Mouse (Mus musculus): ENCODE measurements around the gene Ephb2. TPM values are rescaled to one million over a fixed set of nuclear protein-coding genes. Genes with fewer than 3 reads are reported as not detected.

The Ephb2 gene
- polyA plus RNA-seq, 1 experiment, result 0.03 TPM

DNA sequence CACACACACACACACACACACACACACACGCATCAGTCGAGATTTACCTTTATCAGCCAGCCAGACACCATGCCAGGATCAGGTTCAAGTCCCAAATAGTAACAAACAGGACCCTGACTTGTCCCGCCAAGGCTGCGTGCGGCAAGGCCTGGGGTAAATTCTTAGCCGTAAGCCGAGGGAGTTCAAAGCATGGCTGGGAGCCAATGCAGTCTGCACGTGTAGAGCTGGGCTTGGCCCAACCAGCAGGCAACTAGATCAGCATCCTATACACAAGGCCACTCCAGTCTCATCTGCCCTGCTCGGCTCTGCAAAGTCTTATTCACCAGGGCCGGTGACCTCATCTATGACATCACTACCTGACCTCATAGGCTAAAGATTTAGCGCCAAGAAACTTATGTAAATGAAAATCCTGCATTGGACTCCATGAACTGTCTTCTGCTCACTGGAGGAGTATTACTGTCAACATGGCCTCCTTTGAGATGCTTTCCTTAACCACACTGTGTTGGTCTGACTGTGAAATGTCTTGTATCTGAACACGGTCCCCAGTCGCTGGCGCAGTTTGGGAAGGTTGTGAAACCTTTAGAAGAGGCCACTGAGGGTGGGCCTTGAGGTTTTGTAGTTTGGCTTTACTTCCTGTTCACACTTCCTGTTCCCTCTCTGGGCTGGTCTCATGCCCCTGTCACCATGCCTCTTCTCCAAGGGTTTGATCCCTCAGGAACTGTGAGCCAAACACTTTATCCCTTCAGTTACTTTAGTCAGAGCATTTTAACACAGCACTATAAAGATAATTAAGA is 117.4 kb downstream of the Ephb2 start:
- no peak for TF ChIP-seq GATA1 (IDR thresholded peaks at IDR 0.05; ENCODE audit: low read length)

- TF ChIP-seq GATA1 (IDR thresholded peaks at IDR 0.05; ENCODE audit: low read length), result no peak
These were observed 119.2 kb downstream of the Ephb2 start for GRCm38 (mm10) chr4:136716561-136716972.

DNA sequence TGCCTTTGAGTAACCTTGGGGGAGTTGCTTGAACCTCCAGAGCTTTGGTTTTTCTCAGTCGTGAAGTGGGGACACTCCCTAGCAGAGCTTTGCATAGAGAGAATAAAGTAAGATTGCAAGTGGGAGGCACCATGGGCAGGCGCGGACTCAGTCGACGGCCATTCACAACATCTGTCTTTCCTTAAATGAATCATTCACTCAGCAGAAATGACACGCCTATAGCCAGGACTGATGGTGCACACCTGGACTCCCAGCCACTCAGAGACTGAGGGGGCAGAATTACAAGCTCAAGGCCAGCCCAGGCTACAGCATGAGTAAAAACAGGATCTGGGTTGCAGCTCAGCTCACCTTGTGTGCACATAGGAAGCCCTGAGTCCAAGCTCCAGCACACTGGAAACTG is 121.3 kb downstream of the Ephb2 start:
- no peak for TF ChIP-seq GATA1 (IDR thresholded peaks at IDR 0.05; ENCODE audit: low read length)

- no peak for TF ChIP-seq GATA1 (IDR thresholded peaks at IDR 0.05; ENCODE audit: low read length)
These were observed 121.9 kb downstream of the Ephb2 start for GRCm38 (mm10) chr4:136713889-136714288.

DNA sequence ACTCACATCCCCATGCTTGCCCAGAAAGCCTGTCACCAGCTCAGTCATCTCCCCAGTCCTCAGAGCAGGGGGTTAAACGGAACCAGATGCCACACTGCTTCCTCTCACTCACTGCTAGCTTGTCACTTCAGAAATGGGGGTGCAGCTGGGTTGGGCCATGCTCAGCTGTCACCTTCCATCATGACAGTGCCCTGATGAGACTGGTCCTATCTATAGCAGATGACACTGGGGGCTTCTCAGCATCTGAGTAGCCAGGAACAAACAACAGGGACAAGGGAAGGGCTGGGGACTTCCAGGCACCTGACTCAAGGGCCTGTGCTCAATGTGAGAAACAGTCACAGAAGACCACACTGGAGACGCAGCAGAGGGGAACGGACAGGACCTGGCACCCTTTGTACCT is 122.4 kb downstream of the Ephb2 start:
- TF ChIP-seq GATA1 (IDR thresholded peaks at IDR 0.05; ENCODE audit: low read length), result no peak

- TF ChIP-seq GATA1 (IDR thresholded peaks at IDR 0.05; ENCODE audit: low read length), result peak; percentile 59
These were observed 123.6 kb downstream of the Ephb2 start for GRCm38 (mm10) chr4:136711985-136712768.

GRCm38 (mm10) chr4:136710345-136710744 is 125.4 kb downstream of the Ephb2 start:
- no peak for TF ChIP-seq GATA1 (IDR thresholded peaks at IDR 0.05; ENCODE audit: low read length)

GRCm38 (mm10) chr4:136708956-136709355 is 126.8 kb downstream of the Ephb2 start:
- no peak for TF ChIP-seq GATA1 (IDR thresholded peaks at IDR 0.05; ENCODE audit: low read length)

DNA sequence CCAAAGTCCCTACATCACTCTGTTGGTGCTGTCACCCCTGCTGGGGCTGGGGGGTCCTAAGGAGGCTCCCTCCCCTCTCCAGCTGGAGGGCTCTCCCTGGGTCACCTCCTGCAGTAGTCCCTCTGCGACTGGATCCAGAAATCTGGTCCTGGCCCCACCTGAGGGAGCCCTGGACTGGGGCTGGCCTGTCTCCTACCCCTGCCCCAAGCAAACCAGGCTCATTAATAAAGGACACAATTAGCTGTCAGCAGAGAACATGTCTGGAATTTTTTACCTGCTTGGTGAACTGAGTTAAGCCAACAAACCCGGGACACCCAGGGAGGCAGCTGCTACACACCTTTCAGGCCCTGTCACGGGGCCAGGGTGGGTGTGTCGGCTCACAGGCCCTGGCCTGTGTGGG is 129.1 kb downstream of the Ephb2 start:
- TF ChIP-seq GATA1 (IDR thresholded peaks at IDR 0.05; ENCODE audit: low read length), result no peak

- TF ChIP-seq GATA1 (IDR thresholded peaks at IDR 0.05; ENCODE audit: low read length), result no peak
These were observed 130.7 kb downstream of the Ephb2 start for GRCm38 (mm10) chr4:136705091-136705490.

- no peak for TF ChIP-seq GATA1 (IDR thresholded peaks at IDR 0.05; ENCODE audit: low read length)
These were observed 131.2 kb downstream of the Ephb2 start for GRCm38 (mm10) chr4:136704551-136704950.

DNA sequence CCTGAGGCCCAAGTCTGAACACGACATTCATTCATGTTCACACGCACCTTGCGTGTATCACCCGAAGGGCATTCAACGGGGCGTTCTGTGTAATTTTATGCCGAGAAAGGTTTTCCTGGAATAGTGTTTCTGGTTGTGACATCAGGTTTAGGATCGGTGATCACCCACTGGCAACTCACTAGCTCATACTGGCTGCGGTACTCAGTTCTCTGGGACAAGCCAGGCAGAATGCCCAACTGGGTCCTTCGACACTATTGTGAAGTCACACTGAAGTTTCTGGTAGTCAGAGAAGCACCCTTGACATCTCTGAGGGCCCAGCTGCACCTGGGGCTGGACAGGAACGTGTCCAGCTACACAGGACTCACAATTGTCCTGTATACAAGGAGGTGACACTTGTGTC is 132.4 kb downstream of the Ephb2 start:
- no peak for TF ChIP-seq GATA1 (IDR thresholded peaks at IDR 0.05; ENCODE audit: low read length)

GRCm38 (mm10) chr4:136702456-136702855 is 133.3 kb downstream of the Ephb2 start:
- no peak for TF ChIP-seq GATA1 (IDR thresholded peaks at IDR 0.05; ENCODE audit: low read length)

DNA sequence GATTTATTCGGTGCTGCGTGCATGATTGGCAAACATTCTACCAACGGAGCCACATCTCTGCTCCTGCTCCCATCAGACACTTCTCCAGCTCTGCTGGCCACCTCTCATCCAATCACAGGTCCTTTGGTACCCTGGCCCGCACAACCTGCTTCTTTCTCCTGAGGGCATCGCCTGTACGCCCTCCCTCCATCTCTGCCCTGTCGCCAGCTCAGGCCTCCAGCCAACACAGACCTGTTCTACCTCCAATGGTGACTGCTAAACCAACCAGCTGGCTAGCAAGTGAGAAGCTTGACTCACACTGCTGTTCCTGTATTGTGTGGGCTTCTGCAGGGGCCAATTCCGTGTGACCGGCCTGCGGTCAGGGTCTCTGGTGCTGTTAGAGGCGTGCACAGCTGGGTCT is 134.6 kb downstream of the Ephb2 start:
- no peak for TF ChIP-seq GATA1 (IDR thresholded peaks at IDR 0.05; ENCODE audit: low read length)

- TF ChIP-seq GATA1 (IDR thresholded peaks at IDR 0.05; ENCODE audit: low read length), result no peak
These were observed 136.7 kb downstream of the Ephb2 start for GRCm38 (mm10) chr4:136699084-136699450.

DNA sequence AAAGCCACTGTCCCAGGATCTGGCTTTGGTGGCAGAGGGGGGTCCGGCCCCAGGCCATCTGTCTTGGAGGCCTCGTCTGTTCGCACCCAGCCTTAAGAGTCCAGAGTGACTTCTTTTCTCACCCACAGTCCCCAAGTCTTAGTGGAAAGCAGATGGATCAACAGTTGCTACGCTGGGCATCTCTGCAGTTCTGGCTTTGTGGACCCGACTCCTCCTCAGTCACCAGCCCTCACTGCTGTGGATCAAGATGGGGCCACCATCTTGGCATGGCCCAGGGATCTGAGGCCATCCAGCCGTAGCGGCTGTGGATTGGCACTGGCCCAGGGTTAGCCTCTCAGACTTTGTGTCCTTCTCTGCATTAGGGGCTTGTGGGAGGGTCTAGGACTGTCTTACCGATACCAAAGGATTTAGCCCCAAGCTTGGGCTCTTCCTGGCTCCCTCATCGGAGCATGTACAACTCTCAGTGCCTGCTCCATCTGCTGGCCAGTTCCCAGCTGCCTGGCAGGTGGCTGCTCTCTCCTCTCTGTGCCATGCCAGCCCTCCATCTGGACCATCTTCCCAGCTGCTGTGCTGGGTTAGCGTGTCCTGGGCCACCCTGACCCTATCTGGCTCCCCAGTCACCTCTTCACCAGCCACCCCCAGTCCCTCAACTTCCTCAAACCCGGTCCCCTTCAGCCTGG is 137.2 kb downstream of the Ephb2 start:
- no peak for TF ChIP-seq GATA1 (IDR thresholded peaks at IDR 0.05; ENCODE audit: low read length)

Measured in G1E-ER4 (cell line).